Mouse (Mus musculus) lung, embryonic 14.5 days (tissue): ENCODE results near the gene Fam78a. TPM values are rescaled to one million over a fixed set of nuclear protein-coding genes. Genes with fewer than 3 reads are reported as not detected.
"Not testable (repeated sequence)": the region's sequence is repeated elsewhere in the genome, so short reads cannot be mapped to it uniquely, and the experiment has no call there.

ENCODE experiments used
- ATAC-seq: fragments of 200-750 bp; cut with Nextera tagmentation; 2 replicates; pipeline ENCODE4 v1.8.0; 2017; ENCODE audit warnings: mild to moderate bottlenecking, moderate TSS enrichment, moderate library complexity; ENCODE audit not compliant: insufficient read depth
- DNase-seq: peaks from one replicate; pipeline ENCODE4 v3.0.0-alpha.2; 2015
- H3K27ac ChIP-seq: fragments of 300-500 bp; sonication (generic); 2 replicates; pipeline ENCODE4 v1.5.1; 2014; ENCODE audit warnings: low read depth, mild to moderate bottlenecking, moderate library complexity
- H3K27me3 ChIP-seq: fragments of 300-500 bp; sonication (generic); 2 replicates; pipeline ENCODE4 v1.6.1; 2014; ENCODE audit warnings: low read length, control low read depth; ENCODE audit not compliant: insufficient read depth
- H3K36me3 ChIP-seq: fragments of 300-500 bp; sonication (generic); 2 replicates; pipeline ENCODE4 v1.6.1; 2014; ENCODE audit warnings: control low read depth; ENCODE audit not compliant: insufficient read depth
- H3K4me1 ChIP-seq: fragments of 300-500 bp; sonication (generic); 2 replicates; pipeline ENCODE4 v1.6.1; 2014; ENCODE audit warnings: antibody characterized with exemption, control low read depth; ENCODE audit not compliant: insufficient read depth
- H3K4me2 ChIP-seq: fragments of 300-500 bp; sonication (generic); 2 replicates; pipeline ENCODE4 v1.6.1; 2014; ENCODE audit warnings: mild to moderate bottlenecking
- H3K4me3 ChIP-seq: fragments of 300-500 bp; sonication (generic); 2 replicates; pipeline ENCODE4 v1.5.1; 2014; ENCODE audit warnings: low read depth, low read length
- H3K9ac ChIP-seq: fragments of 300-500 bp; sonication (generic); 2 replicates; pipeline ENCODE4 v1.6.1; 2014
- H3K9me3 ChIP-seq: fragments of 300-500 bp; sonication (generic); 2 replicates; pipeline ENCODE4 v1.6.1; 2016; ENCODE audit warnings: low read depth, low read length, control low read depth
- CTCF ChIP-seq: IDR thresholded peaks from 2 replicates; pipeline ENCODE4 v1.5.1; 2016; ENCODE audit warnings: antibody characterized with exemption, low read depth
- WGBS: fragments of 180-500 bp; shearing (Covaris S2); extraction: QIAGEN DNeasy Blood & Tissue Kit; methylation state at CpG from one replicate; pipeline ENCODE4 v1.1.7; 2014; 5-methylcytosine and 5-hydroxymethylcytosine counted together
- polyA plus RNA-seq: library from polyadenylated mRNA; unstranded; fragments of >200 nt; fragmentation: Nextera tagmentation; extraction: Ambion mirVana; gene quantifications from 2 replicates; pipeline ENCODE4 v1.2.1, GENCODE M21; 2014

The Fam78a gene
- polyA plus RNA-seq, 1 experiment from 2014 or later, result 4.9 TPM

GRCm38 (mm10) chr2:32052418-32052817, 32.2 kb downstream of the Fam78a start:
- no peak overlapping the region for H3K9ac ChIP-seq
- 89% methylated on average over 7 of the region's 7 CpGs for WGBS
- H3K4me2 ChIP-seq, result no peak overlapping the region
- H3K36me3 ChIP-seq, result peaks cover 55% of the 10 kb centered on the region
- no peak for TF ChIP-seq CTCF
- no peaks in the 10 kb centered on the region for H3K4me1 ChIP-seq
- H3K4me3 ChIP-seq, result no peak overlapping the region
- no peaks in the 10 kb centered on the region for H3K27me3 ChIP-seq
- H3K27ac ChIP-seq, result no peak overlapping the region
- DNase-seq, result no peak
- no peaks in the 10 kb centered on the region for H3K9me3 ChIP-seq
- no peak for ATAC-seq

- H3K36me3 ChIP-seq, result peaks cover 60% of the 10 kb centered on the region
Measured at GRCm38 (mm10) chr2:32051791-32052190, 32.9 kb downstream of the Fam78a start.

GRCm38 (mm10) chr2:32047323-32047722, 37.3 kb downstream of the Fam78a start:
- DNase-seq (no peak), ATAC-seq (no peak)
- Histone ChIP-seq H3K27me3 (no peaks in the 10 kb centered on the region), H3K4me2 (no peak overlapping the region), H3K36me3 (peaks cover 77% of the 10 kb centered on the region), H3K4me1 (no peaks in the 10 kb centered on the region), H3K9ac (no peak overlapping the region), H3K4me3 (no peak overlapping the region), H3K9me3 (no peaks in the 10 kb centered on the region), H3K27ac (no peak overlapping the region)
- 89% methylated on average over 10 of the region's 10 CpGs for WGBS
- TF ChIP-seq CTCF, result no peak

More at GRCm38 (mm10) chr2:32051791-32052190, 32.9 kb downstream of the Fam78a start:
- DNase-seq (no peak), ATAC-seq (no peak)
- Histone ChIP-seq H3K27me3 (no peaks in the 10 kb centered on the region), H3K4me2 (no peak overlapping the region), H3K9ac (no peak overlapping the region), H3K27ac (no peak overlapping the region), H3K4me3 (no peak overlapping the region), H3K9me3 (no peaks in the 10 kb centered on the region), H3K4me1 (no peaks in the 10 kb centered on the region)
- 79% methylated on average over 8 of the region's 8 CpGs for WGBS
- no peak for TF ChIP-seq CTCF

- Histone ChIP-seq H3K27ac (no peak overlapping the region), H3K36me3 (peaks cover 77% of the 10 kb centered on the region), H3K4me3 (no peak overlapping the region), H3K4me1 (no peaks in the 10 kb centered on the region), H3K27me3 (no peaks in the 10 kb centered on the region), H3K9ac (no peak overlapping the region), H3K4me2 (no peak overlapping the region), H3K9me3 (no peaks in the 10 kb centered on the region)
- no peak for DNase-seq
- no peak for TF ChIP-seq CTCF
- no peak for ATAC-seq
- 76% methylated on average over 10 of the region's 10 CpGs for WGBS
Measured at GRCm38 (mm10) chr2:32046009-32046408, 38.6 kb downstream of the Fam78a start.

GRCm38 (mm10) chr2:32045375-32045774, 39.3 kb downstream of the Fam78a start:
- Histone ChIP-seq H3K9ac (no peak overlapping the region), H3K36me3 (peaks cover 77% of the 10 kb centered on the region), H3K4me1 (no peaks in the 10 kb centered on the region), H3K4me3 (no peak overlapping the region), H3K27me3 (no peaks in the 10 kb centered on the region), H3K4me2 (no peak overlapping the region), H3K9me3 (no peaks in the 10 kb centered on the region), H3K27ac (no peak overlapping the region)
- no peak for TF ChIP-seq CTCF
- 82% methylated on average over 6 of the region's 6 CpGs for WGBS
- DNase-seq, result no peak
- ATAC-seq, result no peak

GRCm38 (mm10) chr2:32043836-32044235, 40.8 kb downstream of the Fam78a start:
- Histone ChIP-seq H3K27me3 (no peaks in the 10 kb centered on the region), H3K36me3 (peaks cover 80% of the 10 kb centered on the region), H3K4me2 (no peak overlapping the region), H3K9ac (no peak overlapping the region), H3K4me3 (no peak overlapping the region), H3K4me1 (no peaks in the 10 kb centered on the region), H3K9me3 (no peaks in the 10 kb centered on the region), H3K27ac (no peak overlapping the region)
- no peak for DNase-seq
- no peak for ATAC-seq
- no peak for TF ChIP-seq CTCF
- WGBS, result 58% methylated on average over 5 of the region's 5 CpGs

GRCm38 (mm10) chr2:32041087-32041486, 43.6 kb downstream of the Fam78a start:
- Histone ChIP-seq H3K27ac (no peak overlapping the region), H3K9ac (no peak overlapping the region), H3K27me3 (no peaks in the 10 kb centered on the region), H3K36me3 (peaks cover 79% of the 10 kb centered on the region), H3K9me3 (no peaks in the 10 kb centered on the region), H3K4me1 (no peaks in the 10 kb centered on the region), H3K4me3 (no peak overlapping the region), H3K4me2 (no peak overlapping the region)
- 86% methylated on average over 2 of the region's 2 CpGs for WGBS
- DNase-seq (no peak), ATAC-seq (no peak)
- no peak for TF ChIP-seq CTCF

DNA sequence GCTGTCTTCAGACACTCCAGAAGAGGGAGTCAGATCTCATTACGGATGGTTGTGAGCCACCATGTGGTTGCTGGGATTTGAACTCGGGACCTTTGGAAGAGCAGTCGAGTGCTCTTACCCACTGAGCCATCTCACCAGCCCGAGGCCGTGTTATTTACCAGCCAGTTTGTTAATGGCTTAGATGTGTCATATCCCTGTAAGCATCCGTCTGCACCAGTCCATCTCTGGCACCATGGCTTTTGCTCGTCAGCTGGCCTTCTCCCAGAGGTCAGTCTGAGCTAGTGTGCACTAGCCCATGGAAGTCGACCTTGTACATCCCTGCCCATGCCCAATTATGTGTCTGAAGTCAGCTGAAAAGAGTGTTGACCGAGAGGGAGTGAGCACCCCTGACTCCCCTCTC, 44.0 kb downstream of the Fam78a start:
- H3K27me3 ChIP-seq, H3K4me1 ChIP-seq, H3K9ac ChIP-seq, H3K4me2 ChIP-seq, ATAC-seq, DNase-seq, H3K4me3 ChIP-seq, H3K9me3 ChIP-seq, H3K27ac ChIP-seq: not testable (repeated sequence)
- H3K36me3 ChIP-seq, result peaks cover 75% of the 10 kb centered on the region
- WGBS, result 85% methylated on average over 9 of the region's 9 CpGs
